26 mouse cellular contexts compared by ENCODE assay signal in genomic region chr2:164499317-164499716, GRCm38 (mm10). TPM values are rescaled to one million over a fixed set of nuclear protein-coding genes. Genes with fewer than 3 reads are reported as not detected.
DNase-seq lines count a peak whose midpoint lies in the region; ATAC-seq and TF ChIP-seq lines count a peak whose summit lies in the region.
"Had no signal": no experiment of that assay in that cellular context is flagged by ENCODE, and none has a peak within 500 bp of the region (broad histone marks: within the 10 kb centered on the region; RNA-seq: fewer than 3 reads in every experiment).

No protein-coding gene starts in this region.

- peak; percentile 25; the same call in 1 of the 2 replicates for TF ChIP-seq CTCF in heart, adult 2 months (IDR thresholded peaks at IDR 0.05)
- peak; percentile 43 for TF ChIP-seq CTCF in liver, adult 2 months (IDR thresholded peaks at IDR 0.05; ENCODE audit: low read depth, low read length)
- TF ChIP-seq CTCF in E14TG2a.4 (conservative IDR thresholded peaks at IDR 0.05; ENCODE audit: low read length): peak; percentile 26; the same call in 1 of the 2 replicates
- peak; percentile 30 for TF ChIP-seq CTCF in liver, postnatal 0 days (IDR thresholded peaks at IDR 0.05; ENCODE audit: low read depth)

- intact Hi-C loops in heart, adult 2 months (cut with DNase I): no loop called here

- no peaks in the 10 kb centered on the region for H3K79me2 ChIP-seq in heart, adult 2 months (replicated peaks; ENCODE audit: control insufficient read depth, insufficient read depth, low read length)
- H3K79me2 ChIP-seq in liver, adult 2 months (ENCODE audit: control insufficient read depth, insufficient read depth, low read length): peaks cover 6% of the 10 kb centered on the region; the same call in 1 of the 2 replicates

- H3K27me3 ChIP-seq in heart, adult 2 months (ENCODE audit: control insufficient read depth, insufficient read depth, low read length): no peaks in the 10 kb centered on the region
- no peaks in the 10 kb centered on the region for H3K27me3 ChIP-seq in heart, embryonic 10.5 days (ENCODE audit: insufficient read depth, poor library complexity, severe bottlenecking)
- no peaks in the 10 kb centered on the region for H3K27me3 ChIP-seq in liver, adult 2 months (ENCODE audit: control insufficient read depth, insufficient read depth, low read length)
- H3K27me3 ChIP-seq in liver, embryonic 12.5 days (replicated peaks): no peaks in the 10 kb centered on the region
- no peaks in the 10 kb centered on the region for H3K27me3 ChIP-seq in E14TG2a.4 (ENCODE audit: insufficient read depth, low read length)
- H3K27me3 ChIP-seq in liver, postnatal 0 days (ENCODE audit: insufficient read depth, low read length): no peaks in the 10 kb centered on the region
- H3K27me3 ChIP-seq: hindbrain, embryonic 15.5 days had no signal

- TF ChIP-seq POLR2A in heart, adult 2 months (IDR thresholded peaks at IDR 0.05; ENCODE audit: insufficient read depth, low read depth, low read length): no peak
- no peak for TF ChIP-seq POLR2A in liver, adult 2 months (IDR thresholded peaks at IDR 0.05; ENCODE audit: extremely low read depth, insufficient read depth, low read length)

- peaks cover 2% of the 10 kb centered on the region for H3K4me1 ChIP-seq in heart, adult 2 months (ENCODE audit: control insufficient read depth, insufficient read depth, low read length)
- H3K4me1 ChIP-seq in heart, embryonic 10.5 days: peaks cover 18% of the 10 kb centered on the region
- no peaks in the 10 kb centered on the region; the same call in 1 of the 2 replicates for H3K4me1 ChIP-seq in liver, adult 2 months (ENCODE audit: control insufficient read depth, insufficient read depth, low read length)
- peaks cover 28% of the 10 kb centered on the region for H3K4me1 ChIP-seq in liver, embryonic 12.5 days
- peaks cover 28% of the 10 kb centered on the region for H3K4me1 ChIP-seq in E14TG2a.4 (replicated peaks; ENCODE audit: low read depth, low read length)
- peaks cover 16% of the 10 kb centered on the region for H3K4me1 ChIP-seq in liver, postnatal 0 days (ENCODE audit: insufficient read depth)

- TF ChIP-seq EP300 in heart, adult 2 months (IDR thresholded peaks at IDR 0.05; ENCODE audit: insufficient read depth, low read depth, low read length): no peak
- no peak for TF ChIP-seq EP300 in liver, postnatal 0 days (IDR thresholded peaks at IDR 0.05; ENCODE audit: low read depth)

- H3K27ac ChIP-seq in heart, adult 2 months: no peak overlapping the region
- H3K27ac ChIP-seq in heart, embryonic 10.5 days: no peak overlapping the region
- no peak overlapping the region for H3K27ac ChIP-seq in liver, adult 2 months (replicated peaks; ENCODE audit: insufficient read depth, low read depth, low read length)
- no peak overlapping the region for H3K27ac ChIP-seq in liver, embryonic 12.5 days
- no peak overlapping the region for H3K27ac ChIP-seq in liver, postnatal 0 days (ENCODE audit: low read depth)
- H3K27ac ChIP-seq: forebrain, embryonic 10.5 days; hindbrain, embryonic 15.5 days had no signal

- H3K4me2 ChIP-seq in liver, embryonic 12.5 days: no peak overlapping the region
- H3K4me2 ChIP-seq in liver, postnatal 0 days (ENCODE audit: low read depth, low read length): no peak overlapping the region
- H3K4me2 ChIP-seq: hindbrain, embryonic 15.5 days had no signal

- DNase-seq in heart, adult 2 months: no peak
- no peak for DNase-seq in heart, embryonic 10.5 days (ENCODE audit: low spot score)
- no peak for DNase-seq in liver, adult 2 months (ENCODE audit: extremely low read depth, low read depth, low spot score)
- DNase-seq in liver, postnatal 0 days: no peak
- no peak for DNase-seq in adrenal gland, postnatal 25 days
- DNase-seq: adrenal gland, postnatal 36 days; cerebellum, adult 18-20 months; cerebellum, postnatal 36 days; heart, adult 11 months; heart, postnatal 36 days; kidney, adult 11 months; kidney, postnatal 25 days; lung, adult 18-20 months; lung, postnatal 36 days had no signal

- ATAC-seq in liver, embryonic 12.5 days: no peak
- no peak for ATAC-seq in liver, postnatal 0 days
- ATAC-seq: activated CD4-positive, CD25-positive, alpha-beta regulatory T cell, adult 4 months; midbrain, embryonic 16.5 days had no signal

- no peaks in the 10 kb centered on the region for H3K36me3 ChIP-seq in heart, adult 2 months (ENCODE audit: control insufficient read depth, insufficient read depth, low read length)
- H3K36me3 ChIP-seq in heart, embryonic 10.5 days: peaks cover 50% of the 10 kb centered on the region
- H3K36me3 ChIP-seq in liver, adult 2 months (ENCODE audit: control insufficient read depth, insufficient read depth, low read length): peaks cover 21% of the 10 kb centered on the region; the same call in 1 of the 2 replicates
- peaks cover 52% of the 10 kb centered on the region for H3K36me3 ChIP-seq in liver, embryonic 12.5 days
- H3K36me3 ChIP-seq in E14TG2a.4 (ENCODE audit: insufficient read depth, low read length): peaks cover 56% of the 10 kb centered on the region
- peaks cover 38% of the 10 kb centered on the region for H3K36me3 ChIP-seq in liver, postnatal 0 days (replicated peaks; ENCODE audit: insufficient read depth, low read length)

- H3K9ac ChIP-seq in heart, adult 2 months (ENCODE audit: low read depth, low read length): no peak overlapping the region
- H3K9ac ChIP-seq in liver, adult 2 months (ENCODE audit: low read depth, low read length): no peak overlapping the region
- H3K9ac ChIP-seq in liver, embryonic 12.5 days: no peak overlapping the region
- H3K9ac ChIP-seq in liver, postnatal 0 days (replicated peaks): no peak overlapping the region
- H3K9ac ChIP-seq: hindbrain, embryonic 15.5 days had no signal

- no peak overlapping the region for H3K4me3 ChIP-seq in heart, adult 2 months
- no peak overlapping the region for H3K4me3 ChIP-seq in heart, embryonic 10.5 days
- H3K4me3 ChIP-seq in liver, adult 2 months (ENCODE audit: insufficient read depth, low read depth, low read length): no peak overlapping the region
- H3K4me3 ChIP-seq in liver, embryonic 12.5 days: no peak overlapping the region
- H3K4me3 ChIP-seq in E14TG2a.4 (replicated peaks; ENCODE audit: low read length): no peak overlapping the region
- H3K4me3 ChIP-seq in liver, postnatal 0 days (ENCODE audit: low read depth, low read length): no peak overlapping the region
- H3K4me3 ChIP-seq: hindbrain, embryonic 15.5 days had no signal

- 71% methylated on average over 5 of the region's 5 CpGs for WGBS in heart, adult 2 months
- 72% methylated on average over 5 of the region's 5 CpGs for WGBS in heart, embryonic 10.5 days
- WGBS in liver, adult 2 months: 85% methylated on average over 5 of the region's 5 CpGs
- 56% methylated on average over 5 of the region's 5 CpGs for WGBS in liver, embryonic 12.5 days (ENCODE audit: insufficient replicate concordance)
- WGBS in liver, postnatal 0 days (ENCODE audit: insufficient replicate concordance): 63% methylated on average over 5 of the region's 5 CpGs

- H3K9me3 ChIP-seq in heart, embryonic 10.5 days: peaks cover 2% of the 10 kb centered on the region; the same call in 1 of the 2 replicates
- peaks cover 7% of the 10 kb centered on the region; the same call in 1 of the 2 replicates for H3K9me3 ChIP-seq in liver, embryonic 12.5 days (replicated peaks)
- no peaks in the 10 kb centered on the region for H3K9me3 ChIP-seq in E14TG2a.4 (ENCODE audit: low read length)
- peaks cover 7% of the 10 kb centered on the region for H3K9me3 ChIP-seq in liver, postnatal 0 days (ENCODE audit: low read length)

RNA-seq across cellular contexts. Expression of gene Pigt, which starts 2.0 kb away (rescaled TPM):
- 10 to 100 TPM; 31.3 to 31.5 TPM for total RNA-seq in heart, adult 2 months (2021)
- 47.1 and 51.3 TPM in 2 replicates for polyA plus RNA-seq in heart, adult 2 months (2012; rRNA removed)
- polyA plus RNA-seq in heart, embryonic 10.5 days (2016; fragmentation: Nextera tagmentation; extraction: Ambion mirVana): 51.0 and 59.1 TPM in 2 replicates
- total RNA-seq in liver, adult 2 months (2014; rRNA removed): 7.5 and 14.2 TPM in 2 replicates
- polyA plus RNA-seq in liver, adult 2 months (2012; rRNA removed): 56.7 and 63.7 TPM in 2 replicates
- 29.7 and 30.3 TPM in 2 replicates for polyA plus RNA-seq in liver, embryonic 12.5 days (2016; fragmentation: Nextera tagmentation; extraction: Ambion mirVana)
- 24.3 and 25.1 TPM in 2 replicates for polyA plus RNA-seq in liver, postnatal 0 days (2015; fragmentation: Nextera tagmentation; extraction: Ambion mirVana)
- total RNA-seq in adrenal gland, postnatal 25 days (2021): 98.3 and 99.7 TPM in 2 replicates

RNA-seq across cellular contexts. Expression of gene Dbndd2, which starts 13.4 kb away (rescaled TPM):
- 10 to 100 TPM in 1 of 2 experiments, 1 to 10 TPM in 1; 8.0 to 10.3 TPM for total RNA-seq in heart, adult 2 months (2021)
- 17.9 and 31.9 TPM in 2 replicates for polyA plus RNA-seq in heart, adult 2 months (2012; rRNA removed)
- 7.4 and 16.5 TPM in 2 replicates for polyA plus RNA-seq in heart, embryonic 10.5 days (2016; fragmentation: Nextera tagmentation; extraction: Ambion mirVana)
- 8.1 and 10.1 TPM in 2 replicates for total RNA-seq in liver, adult 2 months (2014; rRNA removed)
- 7.6 and 9.5 TPM in 2 replicates for polyA plus RNA-seq in liver, adult 2 months (2012; rRNA removed)
- 0.94 and 1.7 TPM in 2 replicates for polyA plus RNA-seq in liver, embryonic 12.5 days (2016; fragmentation: Nextera tagmentation; extraction: Ambion mirVana)
- polyA plus RNA-seq in liver, postnatal 0 days (2015; fragmentation: Nextera tagmentation; extraction: Ambion mirVana): 2.7 TPM in 2 replicates
- total RNA-seq in adrenal gland, postnatal 25 days (2021): 6.3 and 6.4 TPM in 2 replicates

RNA-seq across cellular contexts. Expression of gene Trp53tg5, which starts 25.8 kb away (rescaled TPM):
- not detected for total RNA-seq in heart, adult 2 months (2021)
- not detected in 2 replicates for polyA plus RNA-seq in heart, adult 2 months (2012; rRNA removed)
- not detected in 2 replicates for polyA plus RNA-seq in heart, embryonic 10.5 days (2016; fragmentation: Nextera tagmentation; extraction: Ambion mirVana)
- not detected in 2 replicates for total RNA-seq in liver, adult 2 months (2014; rRNA removed)
- not detected in 2 replicates for polyA plus RNA-seq in liver, adult 2 months (2012; rRNA removed)
- not detected in 2 replicates for polyA plus RNA-seq in liver, embryonic 12.5 days (2016; fragmentation: Nextera tagmentation; extraction: Ambion mirVana)
- not detected in 2 replicates for polyA plus RNA-seq in liver, postnatal 0 days (2015; fragmentation: Nextera tagmentation; extraction: Ambion mirVana)
- total RNA-seq in adrenal gland, postnatal 25 days (2021): not detected in 2 replicates
- total RNA-seq: adrenal gland, postnatal 36 days; gastrocnemius, adult 18-20 months; heart, postnatal 36 days; left cerebral cortex, adult 8-10 months; megakaryocyte-erythroid progenitor cell, adult 5-6 weeks; neutrophil, adult 5-6 weeks had no signal
- polyA plus RNA-seq: forebrain, embryonic 10.5 days; heart, embryonic 14.5 days; hindbrain, embryonic 15.5 days; limb, embryonic 11.5 days; midbrain, embryonic 16.5 days had no signal

RNA-seq across cellular contexts. Expression of gene Gm20458, which starts 38.5 kb away (rescaled TPM):
- 1 to 10 TPM; 8.0 to 9.2 TPM for total RNA-seq in heart, adult 2 months (2021)
- polyA plus RNA-seq in heart, adult 2 months (2012; rRNA removed): 7.8 and 17.2 TPM in 2 replicates
- 10.3 and 11.7 TPM in 2 replicates for polyA plus RNA-seq in heart, embryonic 10.5 days (2016; fragmentation: Nextera tagmentation; extraction: Ambion mirVana)
- total RNA-seq in liver, adult 2 months (2014; rRNA removed): 0.46 TPM in 1 of 2 replicates, not detected in the other
- polyA plus RNA-seq in liver, adult 2 months (2012; rRNA removed): 11.7 and 14.2 TPM in 2 replicates
- 4.7 and 5.2 TPM in 2 replicates for polyA plus RNA-seq in liver, embryonic 12.5 days (2016; fragmentation: Nextera tagmentation; extraction: Ambion mirVana)
- polyA plus RNA-seq in liver, postnatal 0 days (2015; fragmentation: Nextera tagmentation; extraction: Ambion mirVana): 5.8 and 6.1 TPM in 2 replicates
- 4.0 TPM in 1 of 2 replicates, not detected in the other for total RNA-seq in adrenal gland, postnatal 25 days (2021)
- total RNA-seq: megakaryocyte-erythroid progenitor cell, adult 5-6 weeks; neutrophil, adult 5-6 weeks had no signal

RNA-seq across cellular contexts. Expression of gene Sys1, which starts 42.6 kb away (rescaled TPM):
- total RNA-seq in heart, adult 2 months (2021): 10 to 100 TPM; 21.1 to 26.4 TPM
- polyA plus RNA-seq in heart, adult 2 months (2012; rRNA removed): 52.0 and 55.0 TPM in 2 replicates
- 41.2 and 52.5 TPM in 2 replicates for polyA plus RNA-seq in heart, embryonic 10.5 days (2016; fragmentation: Nextera tagmentation; extraction: Ambion mirVana)
- total RNA-seq in liver, adult 2 months (2014; rRNA removed): 33.7 and 40.9 TPM in 2 replicates
- polyA plus RNA-seq in liver, adult 2 months (2012; rRNA removed): 145 and 157 TPM in 2 replicates
- polyA plus RNA-seq in liver, embryonic 12.5 days (2016; fragmentation: Nextera tagmentation; extraction: Ambion mirVana): 36.1 and 37.9 TPM in 2 replicates
- polyA plus RNA-seq in liver, postnatal 0 days (2015; fragmentation: Nextera tagmentation; extraction: Ambion mirVana): 43.5 and 46.2 TPM in 2 replicates
- 27.0 and 30.0 TPM in 2 replicates for total RNA-seq in adrenal gland, postnatal 25 days (2021)
